Mouse (Mus musculus) kidney, embryonic 15.5 days (tissue): ENCODE results near the gene Txndc2. TPM values are rescaled to one million over a fixed set of nuclear protein-coding genes. Genes with fewer than 3 reads are reported as not detected.

Experiments
- ATAC-seq: fragments of 200-750 bp; cut with Nextera tagmentation; replicated peaks from 2 replicates; pipeline ENCODE4 v1.8.0; 2017; ENCODE audit warnings: moderate TSS enrichment; ENCODE audit not compliant: low FRiP score
- H3K27ac ChIP-seq: fragments of 300-500 bp; sonication (generic); 2 replicates; pipeline ENCODE4 v1.5.1; 2015; ENCODE audit warnings: mild to moderate bottlenecking, inconsistent platforms
- H3K27me3 ChIP-seq: fragments of 300-500 bp; sonication (generic); 2 replicates; pipeline ENCODE4 v1.6.1; 2015; ENCODE audit warnings: inconsistent platforms
- H3K36me3 ChIP-seq: fragments of 300-500 bp; sonication (generic); 2 replicates; pipeline ENCODE4 v1.6.1; 2015; ENCODE audit warnings: inconsistent platforms
- H3K4me1 ChIP-seq: fragments of 300-500 bp; sonication (generic); 2 replicates; pipeline ENCODE4 v1.6.1; 2015; ENCODE audit warnings: inconsistent platforms
- H3K4me2 ChIP-seq: fragments of 300-500 bp; sonication (generic); 2 replicates; pipeline ENCODE4 v1.6.1; 2015; ENCODE audit warnings: moderate library complexity, mild to moderate bottlenecking, inconsistent platforms
- H3K4me3 ChIP-seq: fragments of 300-500 bp; sonication (generic); replicated peaks from 2 replicates; pipeline ENCODE4 v1.5.1; 2015; ENCODE audit warnings: mild to moderate bottlenecking, inconsistent platforms
- H3K9ac ChIP-seq: fragments of 300-500 bp; sonication (generic); 2 replicates; pipeline ENCODE4 v1.6.1; 2015; ENCODE audit warnings: mild to moderate bottlenecking, inconsistent platforms
- H3K9me3 ChIP-seq: fragments of 300-500 bp; sonication (generic); replicated peaks from 2 replicates; pipeline ENCODE4 v1.6.1; 2016; ENCODE audit warnings: inconsistent platforms
- WGBS: fragments of 180-500 bp; shearing (Covaris S2); methylation state at CpG from one replicate; pipeline ENCODE4 v1.1.7; 2015; ENCODE audit warnings: mixed read lengths; 5-methylcytosine and 5-hydroxymethylcytosine counted together
- polyA plus RNA-seq: library from polyadenylated mRNA; unstranded; fragments of >200 nt; fragmentation: Nextera tagmentation; extraction: Ambion mirVana; gene quantifications from 2 replicates; pipeline ENCODE4 v1.2.1, GENCODE M21; 2015

Txndc2 gene
- polyA plus RNA-seq, 1 experiment from 2014 or later: not detected

DNA sequence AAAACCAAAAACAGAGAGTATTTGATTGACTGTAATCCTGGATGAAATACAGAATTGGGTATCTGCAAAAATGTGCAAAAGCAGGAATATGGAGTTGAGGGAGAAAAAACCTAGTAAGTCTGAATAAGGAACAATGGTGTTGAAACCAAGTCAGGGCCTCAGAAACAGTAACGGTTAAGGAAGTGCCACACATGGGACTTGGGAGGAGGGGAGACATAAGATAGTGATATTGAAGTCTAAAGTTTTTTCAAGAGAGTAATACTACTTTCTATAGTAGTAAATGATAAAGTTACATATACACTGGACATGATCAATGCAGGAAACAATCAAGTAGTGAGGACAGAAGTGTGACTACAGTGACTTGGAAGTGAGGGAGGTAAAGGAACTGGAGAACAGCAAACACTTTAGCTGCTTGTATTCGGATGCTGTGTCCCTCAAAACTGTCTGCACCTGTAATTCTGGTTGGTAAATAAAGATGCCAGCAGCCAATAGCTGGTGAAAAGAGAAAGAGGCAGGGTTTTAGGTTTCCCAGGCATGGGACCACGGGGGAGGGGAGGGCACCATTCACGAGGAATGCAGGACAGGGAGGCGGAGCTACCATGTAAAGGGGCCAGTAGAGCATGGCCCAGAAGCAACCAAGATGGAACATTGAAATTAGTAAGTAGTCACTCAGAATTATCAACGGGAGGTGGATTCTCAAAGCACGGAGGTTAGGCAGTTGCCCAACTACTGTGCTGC is 34.2 kb downstream of the Txndc2 start:
- Histone ChIP-seq H3K4me1 (peaks cover 56% of the 10 kb centered on the region), H3K4me2 (no peak overlapping the region), H3K27me3 (no peaks in the 10 kb centered on the region), H3K9ac (no peak overlapping the region), H3K9me3 (no peaks in the 10 kb centered on the region), H3K36me3 (no peaks in the 10 kb centered on the region), H3K27ac (no peak overlapping the region), H3K4me3 (no peak overlapping the region)
- 52% methylated on average over 7 of the region's 7 CpGs for WGBS
- no peak for ATAC-seq

DNA sequence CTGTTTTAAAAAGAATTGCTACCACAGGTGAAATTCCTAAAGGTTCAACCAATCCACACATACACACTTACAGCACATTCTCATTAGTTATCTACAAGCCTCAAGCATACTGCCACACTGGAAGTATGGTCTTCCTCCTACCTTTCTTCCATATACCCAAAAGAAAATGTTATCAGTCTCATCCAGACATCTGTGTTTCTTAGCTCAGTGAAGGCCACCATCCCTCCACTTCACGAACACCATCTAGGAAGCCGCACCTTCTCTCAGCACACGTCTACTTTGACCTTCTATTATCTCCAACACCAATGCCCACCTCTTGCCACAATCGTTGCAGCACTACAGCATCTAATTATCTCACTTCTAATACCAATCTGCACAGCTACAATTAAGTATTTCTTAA is 36.0 kb downstream of the Txndc2 start:
- no peak for ATAC-seq
- WGBS: 84% methylated on average over 4 of the region's 4 CpGs
- Histone ChIP-seq H3K4me2 (no peak overlapping the region), H3K27me3 (no peaks in the 10 kb centered on the region), H3K9ac (no peak overlapping the region), H3K4me1 (peaks cover 49% of the 10 kb centered on the region), H3K36me3 (no peaks in the 10 kb centered on the region), H3K9me3 (no peaks in the 10 kb centered on the region), H3K27ac (no peak overlapping the region), H3K4me3 (no peak overlapping the region)

DNA sequence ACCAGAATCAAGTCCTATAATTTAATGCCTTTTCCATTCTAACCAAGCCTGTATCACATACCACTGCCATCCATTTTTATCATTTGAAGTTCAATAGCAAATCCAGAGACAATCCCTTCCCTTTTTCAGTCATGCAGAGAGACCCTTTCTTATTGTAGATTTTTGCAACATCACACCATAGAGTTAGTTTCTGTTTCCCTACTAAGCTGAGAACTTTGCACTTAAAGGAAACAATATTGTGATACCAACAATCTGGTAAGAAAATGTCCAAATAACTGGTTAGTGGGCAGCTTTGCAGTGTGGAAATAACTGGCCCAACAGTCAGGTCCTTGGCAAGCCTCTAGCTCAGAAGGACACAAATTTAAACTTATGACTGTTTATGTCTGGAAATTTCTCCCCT is 37.1 kb downstream of the Txndc2 start:
- Histone ChIP-seq H3K36me3 (no peaks in the 10 kb centered on the region), H3K27me3 (no peaks in the 10 kb centered on the region), H3K4me2 (no peak overlapping the region), H3K9ac (no peak overlapping the region), H3K27ac (no peak overlapping the region), H3K9me3 (no peaks in the 10 kb centered on the region), H3K4me3 (no peak overlapping the region), H3K4me1 (peaks cover 45% of the 10 kb centered on the region)
- no peak for ATAC-seq

DNA sequence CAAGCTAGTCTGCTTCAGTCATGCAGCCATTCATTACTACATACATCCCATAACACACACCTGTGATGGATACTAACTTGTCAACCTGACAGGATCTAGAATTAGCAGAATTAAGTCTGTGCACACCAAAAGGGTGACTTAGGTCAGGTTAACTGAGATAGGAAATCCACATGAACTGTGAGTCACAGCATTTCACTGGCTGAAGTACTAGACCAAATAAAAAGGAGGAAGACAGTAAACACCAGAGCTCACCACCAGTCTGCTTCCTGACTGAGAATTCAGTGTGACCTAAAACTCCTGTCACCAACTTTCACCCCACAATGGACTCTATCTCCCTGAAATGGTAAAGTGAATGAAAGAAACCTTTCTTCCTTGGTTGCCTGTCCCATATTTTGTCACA is 37.7 kb downstream of the Txndc2 start:
- no peaks in the 10 kb centered on the region for H3K27me3 ChIP-seq
- H3K4me2 ChIP-seq: no peak overlapping the region
- no peak for ATAC-seq
- peaks cover 39% of the 10 kb centered on the region for H3K4me1 ChIP-seq
- no peak overlapping the region for H3K4me3 ChIP-seq
- no peaks in the 10 kb centered on the region for H3K36me3 ChIP-seq
- no peaks in the 10 kb centered on the region for H3K9me3 ChIP-seq
- no peak overlapping the region for H3K9ac ChIP-seq
- H3K27ac ChIP-seq: no peak overlapping the region

DNA sequence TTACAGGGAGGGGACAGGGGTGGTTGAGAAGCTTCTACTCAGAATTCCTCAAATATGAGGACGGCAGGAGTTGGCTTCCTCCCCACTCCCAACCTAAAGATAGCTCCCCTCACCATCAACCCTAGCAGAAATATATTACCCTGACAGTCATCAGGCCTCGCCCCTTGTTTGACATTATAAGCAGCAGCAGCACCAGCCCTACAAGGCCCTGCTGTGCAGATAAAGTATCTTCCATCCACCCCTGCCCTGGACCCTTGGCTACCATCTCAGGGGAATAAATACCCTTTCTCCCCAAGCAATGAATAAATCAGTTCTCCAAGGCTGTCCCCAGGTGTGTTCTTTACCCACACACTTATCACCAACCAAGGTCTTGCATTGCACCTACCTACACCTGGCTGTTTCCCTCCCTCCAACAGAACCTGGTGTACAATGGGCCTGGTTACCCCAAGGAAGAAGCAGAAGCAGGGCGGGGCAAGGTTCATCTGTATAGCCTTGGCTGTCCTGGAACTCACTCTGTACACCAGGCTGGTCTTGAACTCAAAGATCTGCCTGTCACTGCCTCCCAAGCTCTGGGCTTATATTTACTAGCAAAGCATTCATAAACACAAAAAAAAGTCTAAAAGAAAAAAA is 44.0 kb downstream of the Txndc2 start:
- Histone ChIP-seq H3K4me2 (no peak overlapping the region), H3K9me3 (no peaks in the 10 kb centered on the region), H3K9ac (no peak overlapping the region), H3K27ac (no peak overlapping the region), H3K4me3 (no peak overlapping the region), H3K36me3 (peaks cover 2% of the 10 kb centered on the region), H3K27me3 (no peaks in the 10 kb centered on the region), H3K4me1 (peaks cover 9% of the 10 kb centered on the region)
- WGBS: 64% methylated on average over 3 of the region's 3 CpGs
- ATAC-seq: no peak

DNA sequence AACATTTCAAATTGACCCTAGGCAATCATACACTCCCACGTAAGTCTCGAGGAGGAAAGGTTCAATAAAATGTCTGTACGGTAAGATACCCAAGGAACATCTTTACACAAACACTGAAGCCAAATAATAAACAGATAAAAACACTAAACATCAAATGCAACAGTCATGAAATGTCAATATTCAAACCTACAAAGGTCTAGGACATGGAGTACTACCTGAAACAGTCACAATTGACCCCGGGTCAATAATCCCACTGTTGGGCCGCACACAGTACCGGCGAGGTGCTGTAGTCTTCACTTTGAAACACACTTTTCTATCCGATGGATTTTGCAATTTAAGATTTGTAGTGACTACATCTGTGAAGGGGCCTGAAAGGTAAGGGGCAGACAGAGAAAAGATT is 47.3 kb downstream of the Txndc2 start:
- H3K27me3 ChIP-seq: no peaks in the 10 kb centered on the region
- H3K4me1 ChIP-seq: peaks cover 9% of the 10 kb centered on the region
- peaks cover 18% of the 10 kb centered on the region for H3K36me3 ChIP-seq
- no peak overlapping the region for H3K9ac ChIP-seq
- H3K4me3 ChIP-seq: no peak overlapping the region
- no peaks in the 10 kb centered on the region for H3K9me3 ChIP-seq
- ATAC-seq: no peak
- 87% methylated on average over 8 of the region's 8 CpGs for WGBS
- no peak overlapping the region for H3K4me2 ChIP-seq
- H3K27ac ChIP-seq: no peak overlapping the region

Other genes starting within 250 kb of the Txndc2 start
- 0.10 TPM in 1 of 2 replicates, not detected in the other for gene Tmem232, start 101.4 kb downstream of the Txndc2 start, polyA plus RNA-seq
- gene Vapa, start 28.6 kb downstream of the Txndc2 start, polyA plus RNA-seq: 167 and 186 TPM in 2 replicates
- 32.9 and 33.6 TPM in 2 replicates for gene Rab31, start 130.6 kb upstream of the Txndc2 start, polyA plus RNA-seq
- 42.3 and 44.6 TPM in 2 replicates for gene Ppp4r1, start 140.4 kb upstream of the Txndc2 start, polyA plus RNA-seq
- 66.0 and 70.2 TPM in 2 replicates for gene Ralbp1, start 243.6 kb upstream of the Txndc2 start, polyA plus RNA-seq